9 mouse cellular contexts compared by ENCODE assay signal in genomic region chr1:93506944-93507676, GRCm38 (mm10). TPM values are rescaled to one million over a fixed set of nuclear protein-coding genes. Genes with fewer than 3 reads are reported as not detected.
DNase-seq lines count a peak whose midpoint lies in the region; ATAC-seq and TF ChIP-seq lines count a peak whose summit lies in the region.
"Had no signal": no experiment of that assay in that cellular context is flagged by ENCODE, and none has a peak within 500 bp of the region (broad histone marks: within the 10 kb centered on the region; RNA-seq: fewer than 3 reads in every experiment).

No protein-coding gene starts in this region.

- peak; percentile 75 for TF ChIP-seq CTCF in stomach, postnatal 0 days (IDR thresholded peaks at IDR 0.05; ENCODE audit: low read depth)

- no peak overlapping the region for H3K9ac ChIP-seq in forebrain, embryonic 12.5 days
- no peak overlapping the region for H3K9ac ChIP-seq in stomach, postnatal 0 days (ENCODE audit: low read length)
- H3K9ac ChIP-seq: limb, embryonic 15.5 days had no signal

- ATAC-seq in forebrain, embryonic 12.5 days (ENCODE audit: low FRiP score), result 0 out of 2 replicates have a peak, but pooled peaks have one; percentile 37
- no peak for ATAC-seq in stomach, postnatal 0 days (ENCODE audit: low FRiP score, low TSS enrichment)

- no peak overlapping the region for H3K4me3 ChIP-seq in forebrain, embryonic 12.5 days (replicated peaks)
- H3K4me3 ChIP-seq in stomach, postnatal 0 days (ENCODE audit: low read depth, low read length), result no peak overlapping the region
- H3K4me3 ChIP-seq: limb, embryonic 15.5 days had no signal

- no peak overlapping the region for H3K27ac ChIP-seq in forebrain, embryonic 12.5 days
- no peak overlapping the region for H3K27ac ChIP-seq in stomach, postnatal 0 days (replicated peaks)
- H3K27ac ChIP-seq: limb, embryonic 15.5 days had no signal

- no peaks in the 10 kb centered on the region for H3K27me3 ChIP-seq in forebrain, embryonic 12.5 days
- H3K27me3 ChIP-seq in stomach, postnatal 0 days (ENCODE audit: control insufficient read depth, insufficient read depth, low read length), result no peaks in the 10 kb centered on the region
- H3K27me3 ChIP-seq: limb, embryonic 15.5 days had no signal

- DNase-seq in gastrocnemius, postnatal 10 days, result peak; percentile 14
- DNase-seq in gastrocnemius, postnatal 4 days (ENCODE audit: low spot score in 2 of 2), result no peak
- peak; percentile 68 for DNase-seq in thymus, postnatal 0 days (ENCODE audit: low spot score)
- no peak for DNase-seq in thymus, postnatal 36 days
- DNase-seq in lung, postnatal 14 days, result peak; percentile 8
- DNase-seq in stomach, postnatal 0 days (ENCODE audit: low spot score), result peak; percentile 27
- DNase-seq in spleen, postnatal 4 days (ENCODE audit: low spot score in 2 of 2), result no peak

- no peaks in the 10 kb centered on the region for H3K9me3 ChIP-seq in forebrain, embryonic 12.5 days
- H3K9me3 ChIP-seq in stomach, postnatal 0 days (ENCODE audit: control insufficient read depth, low read length), result no peaks in the 10 kb centered on the region
- H3K9me3 ChIP-seq: limb, embryonic 15.5 days had no signal

- H3K4me1 ChIP-seq in forebrain, embryonic 12.5 days, result peaks cover 8% of the 10 kb centered on the region
- H3K4me1 ChIP-seq in stomach, postnatal 0 days (replicated peaks; ENCODE audit: control insufficient read depth, insufficient read depth), result peaks cover 3% of the 10 kb centered on the region; the same call in 1 of the 2 replicates

- WGBS in forebrain, embryonic 12.5 days, result 60% methylated on average over 10 of the region's 10 CpGs
- WGBS in stomach, postnatal 0 days, result 59% methylated on average over 10 of the region's 10 CpGs

- no peak overlapping the region for H3K4me2 ChIP-seq in forebrain, embryonic 12.5 days
- no peak overlapping the region for H3K4me2 ChIP-seq in stomach, postnatal 0 days (replicated peaks; ENCODE audit: low read depth)
- H3K4me2 ChIP-seq: limb, embryonic 15.5 days had no signal

- peaks cover 35% of the 10 kb centered on the region for H3K36me3 ChIP-seq in forebrain, embryonic 12.5 days (replicated peaks)
- peaks cover 13% of the 10 kb centered on the region for H3K36me3 ChIP-seq in stomach, postnatal 0 days (ENCODE audit: control insufficient read depth, insufficient read depth, low read length)

- TF ChIP-seq EP300 in stomach, postnatal 0 days (optimal IDR thresholded peaks at IDR 0.05), result no peak

RNA-seq across cellular contexts. Expression of gene Farp2, which starts 4.8 kb away (rescaled TPM):
- 10 to 100 TPM; 14.9 to 18.4 TPM for total RNA-seq in gastrocnemius, postnatal 10 days (2021)
- total RNA-seq in gastrocnemius, postnatal 4 days (2021), result 10 to 100 TPM; 16.0 to 19.2 TPM
- polyA plus RNA-seq in thymus, postnatal 0 days (2015; fragmentation: Nextera tagmentation; extraction: Ambion mirVana), result 0.68 and 0.86 TPM in 2 replicates
- polyA plus RNA-seq in forebrain, embryonic 12.5 days (2016; fragmentation: Nextera tagmentation; extraction: Ambion mirVana), result 4.6 and 5.0 TPM in 2 replicates
- polyA plus RNA-seq in stomach, postnatal 0 days (2015; fragmentation: Nextera tagmentation; extraction: Ambion mirVana), result 2.9 and 3.0 TPM in 2 replicates

RNA-seq across cellular contexts. Expression of gene Hdlbp, which starts 28.5 kb away (rescaled TPM):
- total RNA-seq in gastrocnemius, postnatal 10 days (2021), result 100 to 1,000 TPM; 229 to 252 TPM
- total RNA-seq in gastrocnemius, postnatal 4 days (2021), result 100 to 1,000 TPM; 255 to 263 TPM
- polyA plus RNA-seq in thymus, postnatal 0 days (2015; fragmentation: Nextera tagmentation; extraction: Ambion mirVana), result 87.6 and 87.8 TPM in 2 replicates
- polyA plus RNA-seq in forebrain, embryonic 12.5 days (2016; fragmentation: Nextera tagmentation; extraction: Ambion mirVana), result 97.6 and 106 TPM in 2 replicates
- 106 and 155 TPM in 2 replicates for polyA plus RNA-seq in stomach, postnatal 0 days (2015; fragmentation: Nextera tagmentation; extraction: Ambion mirVana)

Comparison
In these comparisons a context has a peak if more than half of its experiments do, and no peak if none do; other contexts are left out.
1. DNase-seq: peak in gastrocnemius, postnatal 10 days (single experiment), thymus, postnatal 0 days (single experiment), lung, postnatal 14 days (single experiment) and stomach, postnatal 0 days (single experiment); none in gastrocnemius, postnatal 4 days (0 of 2), thymus, postnatal 36 days (0 of 2) and spleen, postnatal 4 days (0 of 2).